ENCODE assay signal across 8 mouse cellular contexts in the genomic region with DNA sequence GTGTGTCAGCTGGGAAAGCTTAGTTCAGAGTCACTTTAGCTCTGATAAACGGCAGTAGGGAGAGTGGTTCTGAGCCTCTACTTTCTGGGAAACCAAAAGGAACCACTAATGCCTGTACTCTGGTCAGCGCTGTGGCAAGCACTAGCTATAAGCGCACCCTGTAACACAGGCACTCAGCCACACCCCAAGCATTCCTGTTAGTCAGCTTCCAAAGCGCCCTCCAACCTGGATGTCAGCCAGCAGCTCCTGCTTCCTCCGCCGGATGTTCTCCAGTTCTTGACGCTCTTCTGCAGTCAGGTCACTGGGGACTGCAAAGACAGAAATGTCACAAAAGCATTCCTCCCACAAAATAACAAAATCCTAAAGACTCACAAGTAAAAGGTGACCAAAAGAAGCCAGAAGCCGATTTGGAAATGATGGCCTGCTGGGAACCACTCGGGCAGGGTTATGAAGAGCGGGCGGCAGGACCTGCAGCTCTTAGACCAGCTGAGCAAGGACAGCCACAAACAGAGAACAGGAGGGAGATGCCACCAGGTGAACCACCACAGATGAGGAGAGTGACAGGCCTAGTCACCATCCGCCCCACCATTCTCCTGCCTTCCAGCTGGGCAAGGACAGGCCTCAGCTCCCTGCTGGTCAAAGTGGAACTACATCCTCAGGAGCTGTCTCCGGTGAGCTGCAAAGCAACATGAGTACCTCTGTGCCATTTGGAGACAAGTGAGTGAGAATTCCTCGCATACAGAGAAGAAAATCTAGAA. TPM values are rescaled to one million over a fixed set of nuclear protein-coding genes. Genes with fewer than 3 reads are reported as not detected.
A peak's percentile ranks its signal among the peaks of the same experiment; 100 is the strongest.
DNase-seq lines count a peak whose midpoint lies in the region; ATAC-seq and TF ChIP-seq lines count a peak whose summit lies in the region.

No protein-coding gene starts in this region.

- ATAC-seq in kidney, embryonic 14.5 days (ENCODE audit: low FRiP score, low TSS enrichment), result 0 out of 2 replicates have a peak, but pooled peaks have one; percentile 46

- H3K4me1 ChIP-seq in kidney, embryonic 14.5 days (ENCODE audit: control insufficient read depth, insufficient read depth, low read length), result peaks cover 18% of the 10 kb centered on the region
- H3K4me1 ChIP-seq in olfactory bulb, adult 2 months (ENCODE audit: control insufficient read depth, insufficient read depth, low read length), result peaks cover 31% of the 10 kb centered on the region
- peaks cover 9% of the 10 kb centered on the region; the same call in 1 of the 2 replicates for H3K4me1 ChIP-seq in thymus, adult 2 months (replicated peaks; ENCODE audit: control insufficient read depth, insufficient read depth, low read length)

- TF ChIP-seq CTCF in olfactory bulb, adult 2 months (IDR thresholded peaks at IDR 0.05; ENCODE audit: insufficient read depth, low read depth, low read length), result peak; percentile 17; the same call in 1 of the 2 replicates
- TF ChIP-seq CTCF in thymus, adult 2 months (IDR thresholded peaks at IDR 0.05; ENCODE audit: borderline replicate concordance, control insufficient read depth, extremely low read depth, insufficient read depth, low read length, poor library complexity), result no peak

- H3K9me3 ChIP-seq in kidney, embryonic 14.5 days (ENCODE audit: control insufficient read depth, low read length), result no peaks in the 10 kb centered on the region

- no peak overlapping the region for H3K4me3 ChIP-seq in kidney, embryonic 14.5 days (ENCODE audit: low read length)
- H3K4me3 ChIP-seq in olfactory bulb, adult 2 months (ENCODE audit: insufficient read depth, low read depth, low read length), result no peak overlapping the region
- no peak overlapping the region for H3K4me3 ChIP-seq in thymus, adult 2 months (ENCODE audit: control insufficient read depth, insufficient read depth, low read length)

- DNase-seq in left cerebral cortex, postnatal 4 days, result peak; percentile 52
- DNase-seq in left cerebral cortex, postnatal 14 days (ENCODE audit: low spot score in 2 of 2), result no peak
- DNase-seq in adrenal gland, postnatal 10 days, result peak; percentile 85
- DNase-seq in heart, adult 11 months, result peak; percentile 98
- no peak for DNase-seq in thymus, adult 2 months
- no peak for DNase-seq in natural killer cell, adult 2 months (ENCODE audit: low spot score in 2 of 2)

- intact Hi-C loops in left cerebral cortex, postnatal 4 days (cut with DNase I), result no loop called here
- intact Hi-C loops in left cerebral cortex, postnatal 14 days (cut with DNase I), result no loop called here

- no peak overlapping the region for H3K27ac ChIP-seq in kidney, embryonic 14.5 days (ENCODE audit: low read depth, low read length)
- no peak overlapping the region for H3K27ac ChIP-seq in olfactory bulb, adult 2 months (ENCODE audit: insufficient read depth, low read depth, low read length)
- no peak overlapping the region for H3K27ac ChIP-seq in thymus, adult 2 months (ENCODE audit: control insufficient read depth, insufficient read depth, low read length)

- no peak for TF ChIP-seq POLR2A in olfactory bulb, adult 2 months (IDR thresholded peaks at IDR 0.05; ENCODE audit: insufficient read depth, low read depth, low read length)
- TF ChIP-seq POLR2A in thymus, adult 2 months (IDR thresholded peaks at IDR 0.05; ENCODE audit: control insufficient read depth, extremely low read depth, insufficient read depth, low read length, poor library complexity), result no peak

- no peaks in the 10 kb centered on the region for H3K27me3 ChIP-seq in kidney, embryonic 14.5 days (ENCODE audit: control insufficient read depth, insufficient read depth, low read length)
- no peaks in the 10 kb centered on the region for H3K27me3 ChIP-seq in thymus, adult 2 months (ENCODE audit: control insufficient read depth, insufficient read depth, low read length)

- no peak overlapping the region for H3K9ac ChIP-seq in kidney, embryonic 14.5 days (ENCODE audit: low read depth, low read length)

- H3K4me2 ChIP-seq in kidney, embryonic 14.5 days (replicated peaks; ENCODE audit: low read depth, low read length), result no peak overlapping the region

- peaks cover 10% of the 10 kb centered on the region; the same call in 1 of the 2 replicates for H3K36me3 ChIP-seq in kidney, embryonic 14.5 days (ENCODE audit: control insufficient read depth, insufficient read depth, low read length)
- H3K36me3 ChIP-seq in thymus, adult 2 months (ENCODE audit: control insufficient read depth, insufficient read depth, low read length), result peaks cover 31% of the 10 kb centered on the region

- 58% methylated on average over 14 of the region's 14 CpGs for WGBS in kidney, embryonic 14.5 days
- WGBS in olfactory bulb, adult 2 months, result 52% methylated on average over 14 of the region's 14 CpGs
- WGBS in thymus, adult 2 months, result 92% methylated on average over 14 of the region's 14 CpGs

RNA-seq across cellular contexts. Expression of a gene that starts 54.8 kb away (rescaled TPM):
- total RNA-seq in left cerebral cortex, postnatal 4 days (2021), result 10 to 100 TPM; 66.3 to 70.5 TPM
- total RNA-seq in left cerebral cortex, postnatal 14 days (2021), result 10 to 100 TPM; 62.5 to 71.8 TPM
- 10 to 100 TPM; 51.0 to 56.2 TPM for total RNA-seq in adrenal gland, postnatal 10 days (2021)
- 11.4 and 12.4 TPM in 2 replicates for polyA plus RNA-seq in kidney, embryonic 14.5 days (2014; fragmentation: Nextera tagmentation; extraction: Ambion mirVana)
- polyA plus RNA-seq in olfactory bulb, adult 2 months (2012; ENCODE audit: insufficient read depth, insufficient read length, low replicate concordance, missing spikeins), result not detected in 2 replicates
- 66.7 and 70.0 TPM in 2 replicates for polyA plus RNA-seq in thymus, adult 2 months (2012; rRNA removed)

Comparison
In these comparisons a context has a peak if more than half of its experiments do, and no peak if none do; other contexts are left out.
1. DNase-seq: peak in left cerebral cortex, postnatal 4 days (single experiment), adrenal gland, postnatal 10 days (single experiment) and heart, adult 11 months (single experiment); none in left cerebral cortex, postnatal 14 days (0 of 2), thymus, adult 2 months (single experiment) and natural killer cell, adult 2 months (0 of 2).